Mouse (Mus musculus) cerebellum, adult 2 months (tissue): ENCODE data around the gene Bri3.

ENCODE experiments used
- CTCF ChIP-seq: fragments of 200-500 bp; IDR thresholded peaks from 2 replicates; pipeline ENCODE4 v1.5.1; 2011; ENCODE audit warnings: low read depth, mild to moderate bottlenecking, control low read depth, low read length, moderate library complexity, borderline replicate concordance; ENCODE audit not compliant: insufficient read depth
- POLR2A ChIP-seq: fragments of 200-500 bp; IDR thresholded peaks from 2 replicates; pipeline ENCODE4 v1.6.1; 2011; ENCODE audit warnings: low read length, control low read depth, borderline replicate concordance; ENCODE audit not compliant: insufficient read depth

DNA sequence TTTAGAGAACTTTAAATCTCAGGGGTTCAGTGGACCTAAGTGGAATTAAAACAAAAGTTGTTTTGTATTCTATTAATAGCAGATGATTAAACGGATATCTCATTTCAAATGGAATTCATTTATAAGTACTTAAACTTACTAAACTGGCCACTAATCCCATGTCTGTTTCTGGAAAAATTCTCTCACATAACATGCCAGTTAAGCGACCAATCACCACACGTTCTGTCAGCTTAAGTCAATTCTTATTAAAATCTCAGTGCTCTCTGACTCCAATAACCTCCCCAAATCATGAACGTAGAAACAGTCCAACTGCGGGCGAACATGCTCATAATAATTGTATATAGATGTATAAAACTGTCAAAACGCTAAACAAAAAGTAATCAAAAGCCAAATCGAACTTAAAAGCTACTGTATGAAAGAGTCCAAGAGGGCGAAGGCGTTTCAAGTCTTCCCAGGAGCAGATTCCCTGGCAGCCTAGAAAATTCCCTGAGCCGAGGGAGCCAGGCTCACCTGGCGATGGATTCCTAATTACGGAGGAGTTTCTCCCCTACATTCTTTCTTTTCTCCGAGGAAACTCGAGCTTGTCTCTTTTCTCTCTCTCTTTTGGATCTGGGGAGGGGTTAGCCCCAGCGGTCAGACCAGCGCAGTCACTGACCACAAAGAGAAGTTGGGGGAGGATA is 112.7 kb downstream of the Bri3 start:
- TF ChIP-seq POLR2A (no peak), CTCF (no peak)
